Mouse (Mus musculus) megakaryocyte, embryonic 14.5 days (primary cell): Measurements from ENCODE around the gene Zfhx3.

Experiments
- FLI1 ChIP-seq: IDR thresholded peaks from 2 replicates; pipeline ENCODE4 v1.6.1; 2012; ENCODE audit warnings: low read length, inconsistent platforms, mixed read lengths
- GATA1 ChIP-seq: IDR thresholded peaks from 3 replicates; pipeline ENCODE4 v1.6.1; 2012; ENCODE audit warnings: mixed read lengths, low read length, inconsistent platforms, borderline replicate concordance

- TF ChIP-seq GATA1 (no peak), FLI1 (no peak)
Observed at GRCm38 (mm10) chr8:108859001-108859400, 916.6 kb downstream of the Zfhx3 start.
